Mouse (Mus musculus) ES-E14 (cell line): ENCODE measurements around the gene Dlg2.

ENCODE experiments used
- CHD2 ChIP-seq: IDR thresholded peaks from 2 replicates; pipeline ENCODE4 v1.6.1; 2014; ENCODE audit warnings: mild to moderate bottlenecking, low read depth, low read length, inconsistent platforms
- HCFC1 ChIP-seq: IDR thresholded peaks from 2 replicates; pipeline ENCODE4 v1.6.1; 2012; ENCODE audit warnings: low read length, inconsistent platforms, borderline replicate concordance; ENCODE audit not compliant: insufficient read depth
- MAFK ChIP-seq: IDR thresholded peaks from 2 replicates; pipeline ENCODE4 v1.6.1; 2014; ENCODE audit warnings: mild to moderate bottlenecking, low read depth, low read length, inconsistent platforms; ENCODE audit not compliant: insufficient read depth
- ZC3H11A ChIP-seq: IDR thresholded peaks from 2 replicates; pipeline ENCODE4 v1.6.1; 2012; ENCODE audit warnings: low read depth, mild to moderate bottlenecking, inconsistent platforms, low read length, borderline replicate concordance

DNA sequence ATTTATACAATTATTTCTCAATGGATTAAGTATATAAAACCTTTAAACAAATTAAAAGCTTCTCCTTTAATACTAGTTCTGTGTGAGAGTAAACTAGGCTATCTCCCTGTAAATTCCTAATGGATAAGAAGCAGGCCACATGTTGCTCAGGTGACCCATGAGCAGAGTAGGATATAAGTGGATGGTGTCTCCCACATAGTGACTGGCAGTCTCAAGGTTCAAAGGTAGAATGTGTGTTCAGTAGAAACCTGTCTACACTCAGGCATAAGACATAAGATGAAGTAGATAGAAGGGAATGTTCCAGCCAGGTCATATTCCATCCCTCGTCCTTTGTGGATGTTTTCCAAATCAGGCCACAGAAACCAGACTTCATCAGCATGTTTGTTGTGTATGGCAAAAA, 1532.2 kb downstream of the Dlg2 start:
- TF ChIP-seq HCFC1 = no peak
- no peak for TF ChIP-seq ZC3H11A
- no peak for TF ChIP-seq CHD2
- no peak for TF ChIP-seq MAFK
